Mouse (Mus musculus) lung, adult 2 months (tissue): ENCODE results near the gene Cars2.

Source experiments
- CTCF ChIP-seq: fragments of 200-500 bp; IDR thresholded peaks from 2 replicates; pipeline ENCODE4 v1.5.1; 2011; ENCODE audit warnings: mild to moderate bottlenecking, low read length, control low read depth; ENCODE audit not compliant: insufficient read depth
- POLR2A ChIP-seq: fragments of 200-500 bp; IDR thresholded peaks from 2 replicates; pipeline ENCODE4 v1.6.1; 2011; ENCODE audit warnings: low read depth, mild to moderate bottlenecking, control low read depth, low read length, borderline replicate concordance; ENCODE audit errors: extremely low read depth

- TF ChIP-seq POLR2A = 0 out of 2 replicates have a peak, but pooled peaks have one; percentile 24
- no peak for TF ChIP-seq CTCF
These were observed 31.9 kb downstream of the Cars2 start for GRCm38 (mm10) chr8:11518676-11519075.
